28 mouse cellular contexts compared by ENCODE assay signal in genomic region chr16:54239488-54239887, GRCm38 (mm10).
"Had no signal": no experiment of that assay in that cellular context is flagged by ENCODE, and none has a peak within 500 bp of the region (broad histone marks: within the 10 kb centered on the region; RNA-seq: fewer than 3 reads in every experiment).

No protein-coding gene starts in this region.

- H3K4me2 ChIP-seq: heart, embryonic 11.5 days; heart, embryonic 13.5 days; heart, embryonic 15.5 days; hindbrain, embryonic 13.5 days; hindbrain, embryonic 15.5 days; intestine, embryonic 15.5 days; limb, embryonic 12.5 days; liver, embryonic 11.5 days; liver, embryonic 13.5 days; liver, embryonic 15.5 days had no signal

- H3K9me3 ChIP-seq: heart, embryonic 13.5 days; heart, embryonic 15.5 days; hindbrain, embryonic 13.5 days; hindbrain, embryonic 15.5 days; intestine, embryonic 15.5 days; limb, embryonic 10.5 days; limb, embryonic 12.5 days; liver, embryonic 13.5 days; liver, embryonic 15.5 days had no signal

- H3K27me3 ChIP-seq: heart, embryonic 13.5 days; heart, embryonic 15.5 days; hindbrain, embryonic 13.5 days; hindbrain, embryonic 15.5 days; intestine, embryonic 15.5 days; limb, embryonic 12.5 days; liver, embryonic 13.5 days; liver, embryonic 15.5 days had no signal

- H3K9ac ChIP-seq: heart, embryonic 13.5 days; heart, embryonic 15.5 days; hindbrain, embryonic 13.5 days; hindbrain, embryonic 15.5 days; intestine, embryonic 15.5 days; limb, embryonic 12.5 days; liver, embryonic 13.5 days; liver, embryonic 15.5 days; liver, postnatal 0 days had no signal

- DNase-seq: gastrocnemius, postnatal 14 days; gastrocnemius, postnatal 36 days; heart, adult 11 months; heart, adult 2 months; heart, postnatal 14 days; heart, postnatal 36 days; kidney, adult 18-20 months; kidney, adult 8-10 months; kidney, postnatal 10 days; kidney, postnatal 25 days; kidney, postnatal 4 days; liver; liver, embryonic 13.5 days; liver, postnatal 0 days had no signal

- ATAC-seq: inflammation-experienced regulatory T-cells, adult 6 months; intestine, embryonic 15.5 days; intestine, postnatal 0 days; liver, postnatal 0 days had no signal

- H3K27ac ChIP-seq: heart, adult 2 months; heart, embryonic 13.5 days; heart, embryonic 15.5 days; hindbrain, embryonic 13.5 days; hindbrain, embryonic 15.5 days; intestine, embryonic 15.5 days; layer of hippocampus, adult 2 months; left cerebral cortex, adult 2 months; limb, embryonic 10.5 days; limb, embryonic 12.5 days; liver, embryonic 13.5 days; liver, embryonic 15.5 days had no signal

- H3K36me3 ChIP-seq: heart, embryonic 13.5 days; heart, embryonic 15.5 days; hindbrain, embryonic 13.5 days; hindbrain, embryonic 15.5 days; intestine, embryonic 15.5 days; limb, embryonic 10.5 days; limb, embryonic 12.5 days; liver, embryonic 13.5 days; liver, embryonic 15.5 days had no signal

- H3K4me1 ChIP-seq: heart, embryonic 13.5 days; heart, embryonic 15.5 days; hindbrain, embryonic 13.5 days; hindbrain, embryonic 15.5 days; intestine, embryonic 15.5 days; limb, embryonic 10.5 days; limb, embryonic 12.5 days; liver, embryonic 13.5 days; liver, embryonic 15.5 days had no signal

- H3K4me3 ChIP-seq: heart, adult 2 months; heart, embryonic 13.5 days; heart, embryonic 15.5 days; hindbrain, embryonic 13.5 days; hindbrain, embryonic 15.5 days; intestine, embryonic 15.5 days; layer of hippocampus, adult 2 months; left cerebral cortex, adult 2 months; limb, embryonic 10.5 days; limb, embryonic 12.5 days; liver, embryonic 13.5 days; liver, embryonic 15.5 days had no signal
